Mouse (Mus musculus) left cerebral cortex, postnatal 36 days (tissue): ENCODE measurements around the gene Klk13. TPM values are rescaled to one million over a fixed set of nuclear protein-coding genes. Genes with fewer than 3 reads are reported as not detected.
A peak's percentile ranks its signal among the peaks of the same experiment; 100 is the strongest.
"Not testable (repeated sequence)": the region's sequence is repeated elsewhere in the genome, so short reads cannot be mapped to it uniquely, and the experiment has no call there.

Experiments
- DNase-seq, 2 experiments: peaks; one replicate each; pipeline ENCODE4 v3.0.0; 2021 to 2022; ENCODE audit warnings: low spot score in 2 of 2, mixed read lengths in 1 of 2
- intact Hi-C: fragments of 180-260 bp; cut with DNase I; formaldehyde crosslinking; loops from one replicate; pipeline ENCODE4 v1.15.1; 2025
- total RNA-seq, 2 experiments: library from RNA; stranded (reverse); gene quantifications; 2 replicates each; pipeline ENCODE4 v1.2.3; 2021

Klk13 gene
- not detected for total RNA-seq

- DNase-seq: no peak
- intact Hi-C loops: no loop called here
Measured at GRCm38 (mm10) chr7:43712267-43712666, at the start of gene Klk13. Gene Klk13, plus strand, starts transcription at chr7:43712567.

- intact Hi-C loops: no loop called here
- no peak for DNase-seq
Measured at GRCm38 (mm10) chr7:43662804-43663203, 49.6 kb upstream of the Klk13 start.

DNA sequence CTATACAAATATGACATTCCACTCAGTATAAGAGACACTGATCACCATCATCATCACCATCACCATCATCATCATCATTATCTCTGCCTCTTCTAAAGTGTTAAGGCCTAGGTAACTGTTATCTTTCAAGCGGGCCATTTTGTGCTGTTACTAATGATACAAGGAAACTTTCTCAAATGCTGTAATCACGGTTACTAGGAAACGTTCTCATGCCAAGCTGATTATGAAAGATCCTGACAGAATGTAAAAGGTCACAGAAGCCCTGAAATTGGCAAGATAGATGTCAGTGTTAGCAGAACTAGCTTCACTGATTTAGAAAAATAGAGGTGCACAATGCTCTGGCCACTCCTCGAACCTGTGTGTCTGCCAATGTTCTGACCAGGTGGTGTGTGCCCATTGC lies 45.1 kb upstream of the Klk13 start:
- intact Hi-C loops, DNase-seq: not testable (repeated sequence)

DNA sequence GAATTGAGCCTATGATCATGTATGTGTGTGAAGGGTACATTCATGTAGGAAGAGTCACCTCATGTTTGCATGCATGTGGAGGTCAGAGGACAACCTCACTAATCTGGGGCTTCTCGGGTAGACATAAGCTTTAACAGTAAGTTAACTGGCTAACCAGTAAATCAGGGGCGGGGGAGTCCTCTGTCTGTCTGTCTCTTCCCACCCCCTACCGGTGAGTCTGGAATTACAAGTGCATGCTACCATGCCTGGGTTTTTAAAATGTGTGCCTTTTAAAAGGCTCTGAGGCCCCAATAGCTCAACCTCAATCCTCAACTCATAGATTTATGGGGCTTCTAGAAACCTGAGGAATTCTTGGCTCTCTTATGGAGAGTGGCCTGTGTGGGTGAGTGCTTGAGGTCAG lies 43.8 kb upstream of the Klk13 start:
- intact Hi-C loops: no loop called here

GRCm38 (mm10) chr7:43671064-43671808 lies 41.1 kb upstream of the Klk13 start:
- DNase-seq: no peak
- intact Hi-C loops: loop anchor here (5.0 kb wide), 2 partner anchors 84 to 109 kb away; partner anchors contain the start of gene Zfp658

More for the DNA sequence above, 43.8 kb upstream of the Klk13 start:
- no peak for DNase-seq

- DNase-seq: peak; percentile 84 to 90
- intact Hi-C loops: loop anchor here (5.0 kb wide), 2 partner anchors 85 to 110 kb away; partner anchors contain the start of gene Zfp658
Measured at GRCm38 (mm10) chr7:43671809-43672580, 40.4 kb upstream of the Klk13 start, which contains the start of gene Ctu1. Gene Ctu1, plus strand, starts transcription at chr7:43672016.

DNA sequence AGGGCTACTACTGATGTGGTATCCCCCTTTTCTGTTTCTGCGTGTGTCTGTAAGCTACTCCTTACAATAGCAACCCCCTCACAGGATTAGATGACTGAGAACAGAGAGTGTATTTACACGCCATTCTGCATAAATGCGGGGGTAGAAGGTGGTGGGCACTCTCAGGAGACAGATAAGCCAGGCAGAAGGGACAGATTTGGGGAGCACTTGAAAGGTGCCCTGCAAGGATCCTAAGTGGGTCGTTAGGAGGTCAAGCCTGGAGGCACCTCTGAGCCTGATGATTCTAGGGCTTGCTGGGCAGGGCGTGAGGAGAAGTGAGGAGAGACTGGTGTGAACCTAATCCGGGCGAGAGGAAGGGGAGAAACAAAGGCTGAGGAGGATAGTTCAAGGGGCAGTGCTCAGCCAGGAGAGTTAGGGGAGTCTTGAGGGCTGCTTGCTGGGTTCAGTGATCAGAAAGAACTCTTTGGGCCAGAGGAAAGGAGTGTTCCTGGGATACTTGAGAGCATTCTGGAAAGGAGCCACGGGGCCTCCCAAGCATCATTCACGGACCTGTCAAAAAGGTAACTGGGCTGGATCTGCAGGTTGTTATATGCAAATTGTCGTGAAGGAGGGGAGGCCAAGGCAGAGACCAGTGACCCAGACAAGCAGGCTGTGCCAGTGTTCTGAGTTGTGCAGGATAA lies 39.6 kb upstream of the Klk13 start:
- intact Hi-C loops: loop anchor here (5.0 kb wide), 2 partner anchors 85 to 110 kb away; partner anchors contain the start of gene Zfp658
- no peak for DNase-seq

- intact Hi-C loops: loop anchor here (5.0 kb wide), 1 partner anchor 107 kb away; the partner anchor contains the start of gene Klk10
- no peak for DNase-seq
Measured at GRCm38 (mm10) chr7:43675091-43675490, 37.3 kb upstream of the Klk13 start.

DNA sequence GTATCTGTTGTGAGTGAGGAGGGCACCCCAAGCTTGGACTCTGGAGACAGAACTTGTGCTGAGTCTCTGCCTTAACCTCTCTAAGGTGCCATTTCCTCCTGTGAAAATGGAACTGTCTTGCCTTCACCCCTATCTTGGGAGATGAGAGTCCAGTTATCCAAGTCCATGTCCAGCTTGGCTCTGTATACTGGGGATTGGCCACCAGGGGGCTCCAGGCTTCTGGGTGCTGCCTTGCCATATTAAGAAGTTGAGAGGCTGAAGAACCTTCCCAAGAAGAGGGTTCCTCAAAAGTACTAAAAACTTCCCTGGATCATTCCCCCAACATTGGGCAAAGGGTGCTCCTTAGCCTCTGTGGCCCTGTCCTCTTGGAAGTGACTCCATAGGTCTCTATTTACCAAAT lies 33.9 kb upstream of the Klk13 start:
- intact Hi-C loops: loop anchor here (1.0 to 5.0 kb wide), 2 partner anchors 104 to 217 kb away; partner anchors contain the start of gene Klk10
- peak; percentile 26 to 30 for DNase-seq

GRCm38 (mm10) chr7:43680960-43681359 lies 31.4 kb upstream of the Klk13 start:
- intact Hi-C loops: no loop called here
- peak; percentile 54 for DNase-seq

GRCm38 (mm10) chr7:43682511-43682910 lies 29.9 kb upstream of the Klk13 start:
- not testable (repeated sequence) for DNase-seq

DNA sequence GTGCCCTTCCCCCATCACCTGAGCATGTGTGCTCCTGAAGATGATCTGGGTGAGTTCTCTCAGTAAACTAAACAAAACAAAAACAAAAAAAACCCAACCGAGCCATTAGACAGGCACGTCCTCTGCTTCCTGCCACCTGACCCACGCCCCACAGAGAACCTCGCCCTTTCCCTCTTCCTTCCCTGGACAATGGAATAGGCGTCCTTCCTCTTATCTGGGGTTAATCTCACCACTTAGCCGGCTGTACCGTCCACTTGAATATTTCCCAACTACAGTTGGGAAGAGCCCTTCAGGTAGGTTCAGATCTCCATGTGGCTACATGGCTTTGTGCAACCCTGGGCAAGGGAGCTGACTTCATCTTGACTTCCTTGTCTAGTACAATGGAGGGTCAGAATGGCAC lies 27.3 kb upstream of the Klk13 start:
- DNase-seq: no peak
- intact Hi-C loops: no loop called here

More at GRCm38 (mm10) chr7:43682511-43682910, 29.9 kb upstream of the Klk13 start:
- intact Hi-C loops: not testable (repeated sequence)

GRCm38 (mm10) chr7:43690118-43690517 lies 22.2 kb upstream of the Klk13 start, which contains the start of gene Klk14:
Gene Klk14, plus strand, starts transcription at chr7:43690418.
- no peak for DNase-seq
- intact Hi-C loops: no loop called here

GRCm38 (mm10) chr7:43710031-43710430 lies 2.3 kb upstream of the Klk13 start:
- no peak for DNase-seq
- intact Hi-C loops: no loop called here

GRCm38 (mm10) chr7:43712917-43713316 lies 550 bp downstream of the Klk13 start:
- DNase-seq: no peak
- intact Hi-C loops: no loop called here

DNA sequence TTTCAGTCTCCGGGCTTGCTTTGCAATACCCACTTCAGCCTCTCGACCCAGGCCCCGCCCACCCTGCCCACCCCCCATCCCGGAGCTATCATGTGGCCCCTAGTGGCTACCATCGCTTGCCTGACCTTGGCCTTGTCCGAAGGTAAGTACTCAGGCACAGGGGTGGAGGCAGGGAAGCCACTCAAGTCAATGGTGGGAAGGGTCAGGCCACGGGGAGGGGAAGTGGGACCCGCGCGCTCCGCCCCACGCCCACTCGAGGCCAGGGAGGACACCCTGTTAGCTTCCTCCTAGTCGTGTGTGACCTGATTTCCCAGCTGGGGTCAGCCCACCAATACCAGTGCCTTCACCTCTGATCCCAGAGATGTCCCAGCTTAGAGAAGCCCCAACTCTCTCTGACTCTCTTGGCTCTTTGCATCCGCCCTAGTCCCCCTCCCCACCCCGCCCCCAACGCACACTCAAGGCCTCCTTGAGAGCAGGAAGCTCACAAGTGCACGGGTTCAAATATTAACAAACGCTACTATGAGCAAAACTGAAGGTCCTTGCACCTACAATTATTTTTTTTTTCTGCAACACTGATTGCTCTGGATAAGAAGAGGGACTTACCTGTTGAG lies 1.5 kb downstream of the Klk13 start:
- no peak for DNase-seq
- intact Hi-C loops: no loop called here

- intact Hi-C loops: no loop called here
- DNase-seq: no peak
Measured at GRCm38 (mm10) chr7:43747788-43748187, 35.4 kb downstream of the Klk13 start.

GRCm38 (mm10) chr7:43752806-43753205 lies 40.4 kb downstream of the Klk13 start:
- intact Hi-C loops: no loop called here
- DNase-seq: no peak

GRCm38 (mm10) chr7:43766484-43766883 lies 54.1 kb downstream of the Klk13 start:
- DNase-seq: no peak
- intact Hi-C loops: no loop called here
